Mouse (Mus musculus): ENCODE data around the gene Etv2.

GRCm38 (mm10) chr7:30664529-30665200 is 29.0 kb upstream of the Etv2 start, which contains the start of gene Haus5:
- TF ChIP-seq POLR2A (IDR thresholded peaks at IDR 0.05; ENCODE audit: extremely low read depth, insufficient read depth, low read length) (peak; percentile 74), CTCF (IDR thresholded peaks at IDR 0.05; ENCODE audit: extremely low read depth, insufficient read depth, low read length) (no peak)

Data from cortical plate, adult 2 months (tissue).